Mouse (Mus musculus) limb, embryonic 11.5 days (tissue): ENCODE results near the gene Abcc4. TPM values are rescaled to one million over a fixed set of nuclear protein-coding genes. Genes with fewer than 3 reads are reported as not detected.

Source experiments
- ATAC-seq: fragments of 200-750 bp; cut with Nextera tagmentation; 2 replicates; pipeline ENCODE4 v1.8.0; 2017; ENCODE audit warnings: low read depth; ENCODE audit not compliant: insufficient number of reproducible peaks, low FRiP score, low TSS enrichment
- DNase-seq: peaks from one replicate; pipeline ENCODE4 v3.0.0-alpha.2; 2015; ENCODE audit warnings: low spot score
- H3K27ac ChIP-seq: fragments of 300-500 bp; sonication (generic); replicated peaks from 2 replicates; pipeline ENCODE4 v1.5.1; 2014; ENCODE audit warnings: low read depth, mild to moderate bottlenecking, low read length
- H3K27me3 ChIP-seq: fragments of 300-500 bp; sonication (generic); 2 replicates; pipeline ENCODE4 v1.6.1; 2014; ENCODE audit warnings: mild to moderate bottlenecking, low read length, mixed read lengths; ENCODE audit not compliant: control insufficient read depth, insufficient read depth
- H3K36me3 ChIP-seq: fragments of 300-500 bp; sonication (generic); 2 replicates; pipeline ENCODE4 v1.6.1; 2014; ENCODE audit warnings: mild to moderate bottlenecking, low read length, moderate library complexity, mixed read lengths; ENCODE audit not compliant: control insufficient read depth, insufficient read depth
- H3K4me1 ChIP-seq: fragments of 300-500 bp; sonication (generic); 2 replicates; pipeline ENCODE4 v1.6.1; 2014; ENCODE audit warnings: low read length, mixed read lengths; ENCODE audit not compliant: control insufficient read depth, insufficient read depth
- H3K4me2 ChIP-seq: fragments of 300-500 bp; sonication (generic); 2 replicates; pipeline ENCODE4 v1.6.1; 2014; ENCODE audit warnings: low read depth, mild to moderate bottlenecking, moderate library complexity; ENCODE audit not compliant: severe bottlenecking
- H3K4me3 ChIP-seq: fragments of 300-500 bp; sonication (generic); 2 replicates; pipeline ENCODE4 v1.5.1; 2014; ENCODE audit warnings: low read depth, low read length
- H3K9ac ChIP-seq: fragments of 300-500 bp; sonication (generic); 2 replicates; pipeline ENCODE4 v1.6.1; 2014; ENCODE audit warnings: mild to moderate bottlenecking, low read length
- H3K9me3 ChIP-seq: fragments of 300-500 bp; sonication (generic); 2 replicates; pipeline ENCODE4 v1.6.1; 2016; ENCODE audit warnings: low read length; ENCODE audit not compliant: control insufficient read depth
- WGBS: fragments of 180-500 bp; shearing (Covaris S2); extraction: QIAGEN DNeasy Blood & Tissue Kit; methylation state at CpG from one replicate; pipeline ENCODE4 v1.1.7; 2014; 5-methylcytosine and 5-hydroxymethylcytosine counted together
- polyA plus RNA-seq: library from polyadenylated mRNA; unstranded; fragments of >200 nt; fragmentation: Nextera tagmentation; extraction: Ambion mirVana; gene quantifications from 2 replicates; pipeline ENCODE4 v1.2.1, GENCODE M21; 2014

The Abcc4 gene
- polyA plus RNA-seq, 1 experiment from 2014 or later = 2.9 TPM

GRCm38 (mm10) chr14:118629649-118630048, 76.4 kb downstream of the Abcc4 start:
- Histone ChIP-seq H3K27ac (no peak overlapping the region), H3K27me3 (no peaks in the 10 kb centered on the region), H3K9me3 (no peaks in the 10 kb centered on the region), H3K9ac (no peak overlapping the region), H3K4me2 (no peak overlapping the region), H3K36me3 (no peaks in the 10 kb centered on the region), H3K4me3 (no peak overlapping the region), H3K4me1 (no peaks in the 10 kb centered on the region)
- 91% methylated on average over 8 of the region's 8 CpGs for WGBS
- no peak for DNase-seq
- ATAC-seq = no peak

- Histone ChIP-seq H3K27ac (no peak overlapping the region), H3K36me3 (no peaks in the 10 kb centered on the region), H3K9me3 (no peaks in the 10 kb centered on the region), H3K4me2 (no peak overlapping the region), H3K4me1 (no peaks in the 10 kb centered on the region; the same call in 1 of the 2 replicates), H3K9ac (no peak overlapping the region), H3K27me3 (no peaks in the 10 kb centered on the region), H3K4me3 (no peak overlapping the region)
- no peak for DNase-seq
- 72% methylated on average over 3 of the region's 3 CpGs for WGBS
- no peak for ATAC-seq
Observed at GRCm38 (mm10) chr14:118621449-118621789, 84.6 kb downstream of the Abcc4 start.

GRCm38 (mm10) chr14:118620773-118621448, 85.1 kb downstream of the Abcc4 start:
- no peak for DNase-seq
- Histone ChIP-seq H3K27me3 (no peaks in the 10 kb centered on the region), H3K4me1 (no peaks in the 10 kb centered on the region; the same call in 1 of the 2 replicates), H3K4me3 (no peak overlapping the region), H3K9me3 (no peaks in the 10 kb centered on the region), H3K27ac (no peak overlapping the region), H3K9ac (no peak overlapping the region), H3K4me2 (no peak overlapping the region), H3K36me3 (no peaks in the 10 kb centered on the region)
- ATAC-seq = no peak
- WGBS = 47% methylated on average over 6 of the region's 6 CpGs

GRCm38 (mm10) chr14:118616698-118617311, 89.2 kb downstream of the Abcc4 start:
- ATAC-seq = no peak
- Histone ChIP-seq H3K27ac (no peak overlapping the region), H3K4me3 (no peak overlapping the region), H3K4me2 (no peak overlapping the region), H3K9me3 (no peaks in the 10 kb centered on the region), H3K36me3 (no peaks in the 10 kb centered on the region), H3K9ac (no peak overlapping the region), H3K4me1 (no peaks in the 10 kb centered on the region; the same call in 1 of the 2 replicates), H3K27me3 (no peaks in the 10 kb centered on the region)
- no peak for DNase-seq
- WGBS = 75% methylated on average over 12 of the region's 12 CpGs

GRCm38 (mm10) chr14:118613734-118614133, 92.3 kb downstream of the Abcc4 start:
- no peaks in the 10 kb centered on the region for H3K36me3 ChIP-seq
- H3K4me2 ChIP-seq = no peak overlapping the region
- no peak for ATAC-seq
- H3K4me3 ChIP-seq = no peak overlapping the region
- peaks cover under 1% of the 10 kb centered on the region; the same call in 1 of the 2 replicates for H3K4me1 ChIP-seq
- no peak overlapping the region for H3K9ac ChIP-seq
- WGBS = 39% methylated on average over 9 of the region's 9 CpGs
- H3K27ac ChIP-seq = no peak overlapping the region
- DNase-seq = no peak
- H3K9me3 ChIP-seq = no peaks in the 10 kb centered on the region
- H3K27me3 ChIP-seq = no peaks in the 10 kb centered on the region

GRCm38 (mm10) chr14:118611714-118612113, 94.3 kb downstream of the Abcc4 start:
- WGBS = 73% methylated on average over 17 of the region's 17 CpGs

GRCm38 (mm10) chr14:118610786-118611185, 95.2 kb downstream of the Abcc4 start:
- ATAC-seq (no peak), DNase-seq (no peak)
- WGBS = 98% methylated on average over 11 of the region's 11 CpGs
- Histone ChIP-seq H3K4me2 (no peak overlapping the region), H3K27me3 (no peaks in the 10 kb centered on the region), H3K4me3 (no peak overlapping the region), H3K27ac (no peak overlapping the region), H3K9me3 (no peaks in the 10 kb centered on the region), H3K4me1 (peaks cover 4% of the 10 kb centered on the region; the same call in 1 of the 2 replicates), H3K9ac (no peak overlapping the region), H3K36me3 (no peaks in the 10 kb centered on the region)

More at GRCm38 (mm10) chr14:118611714-118612113, 94.3 kb downstream of the Abcc4 start:
- H3K36me3 ChIP-seq = no peaks in the 10 kb centered on the region
- no peaks in the 10 kb centered on the region for H3K27me3 ChIP-seq
- peaks cover 4% of the 10 kb centered on the region; the same call in 1 of the 2 replicates for H3K4me1 ChIP-seq
- H3K9ac ChIP-seq = no peak overlapping the region
- H3K4me3 ChIP-seq = no peak overlapping the region
- no peak overlapping the region for H3K27ac ChIP-seq
- H3K4me2 ChIP-seq = no peak overlapping the region
- no peaks in the 10 kb centered on the region for H3K9me3 ChIP-seq
- ATAC-seq = no peak
- DNase-seq = no peak

GRCm38 (mm10) chr14:118608816-118609465, 97.1 kb downstream of the Abcc4 start:
- no peak overlapping the region for H3K9ac ChIP-seq
- H3K4me3 ChIP-seq = no peak overlapping the region
- no peak overlapping the region for H3K4me2 ChIP-seq
- no peaks in the 10 kb centered on the region for H3K27me3 ChIP-seq
- H3K9me3 ChIP-seq = no peaks in the 10 kb centered on the region; the same call in 1 of the 2 replicates
- peaks cover 4% of the 10 kb centered on the region; the same call in 1 of the 2 replicates for H3K4me1 ChIP-seq
- no peak for ATAC-seq
- WGBS = 40% methylated on average over 16 of the region's 16 CpGs
- H3K36me3 ChIP-seq = no peaks in the 10 kb centered on the region
- DNase-seq = peak; percentile 47
- H3K27ac ChIP-seq = no peak overlapping the region
